Mouse (Mus musculus) myocyte (in vitro differentiated cells): ENCODE measurements around the gene Ddi2.

ENCODE experiments used
- CEBPB ChIP-seq: IDR thresholded peaks from 2 replicates; pipeline ENCODE4 v1.6.1; 2011; ENCODE audit warnings: mild to moderate bottlenecking, moderate library complexity; ENCODE audit not compliant: poor library complexity, insufficient read depth, severe bottlenecking
- E2F4 ChIP-seq: IDR thresholded peaks from one replicate; pipeline ENCODE4 v1.6.1; 2011; ENCODE audit warnings: mild to moderate bottlenecking, control low read depth, moderate library complexity; ENCODE audit not compliant: insufficient read depth
- MAX ChIP-seq: IDR thresholded peaks from one replicate; pipeline ENCODE4 v1.6.1; 2011; ENCODE audit warnings: low read depth, mild to moderate bottlenecking, control low read depth
- MYOD1 ChIP-seq, 3 experiments: IDR thresholded peaks; one replicate each; pipeline ENCODE4 v1.6.1; 2011; ENCODE audit warnings: control low read depth in 2 of 3, low read depth in 2 of 3, mild to moderate bottlenecking in 2 of 3, moderate library complexity in 1 of 3; ENCODE audit not compliant: insufficient read length in 2 of 3, control insufficient read depth in 1 of 3
- MYOG ChIP-seq, 3 experiments: IDR thresholded peaks; one replicate each; pipeline ENCODE4 v1.6.1; 2011; ENCODE audit warnings: control low read depth in 2 of 3, low read depth in 2 of 3, mild to moderate bottlenecking in 2 of 3; ENCODE audit not compliant: insufficient read length in 2 of 3, control insufficient read depth in 1 of 3, insufficient read depth in 1 of 3
- POLR2A ChIP-seq: IDR thresholded peaks from one replicate; pipeline ENCODE4 v1.6.1; 2011; ENCODE audit warnings: low read depth, mild to moderate bottlenecking, control low read depth, moderate library complexity; ENCODE audit not compliant: insufficient read length
- POLR2AphosphoS2 ChIP-seq: IDR thresholded peaks from one replicate; pipeline ENCODE4 v1.6.1; 2011; ENCODE audit warnings: low read depth, control low read depth; ENCODE audit not compliant: insufficient read length
- REST ChIP-seq: IDR thresholded peaks from one replicate; pipeline ENCODE4 v1.6.1; 2011; ENCODE audit warnings: mild to moderate bottlenecking, control low read depth, moderate library complexity; ENCODE audit not compliant: insufficient read depth, insufficient read length
- TCF12 ChIP-seq: IDR thresholded peaks from one replicate; pipeline ENCODE4 v1.6.1; 2011; ENCODE audit warnings: mild to moderate bottlenecking, control low read depth; ENCODE audit not compliant: poor library complexity, insufficient read depth, severe bottlenecking
- USF1 ChIP-seq: IDR thresholded peaks from one replicate; pipeline ENCODE4 v1.6.1; 2011; ENCODE audit warnings: low read depth, mild to moderate bottlenecking, control low read depth, moderate library complexity

DNA sequence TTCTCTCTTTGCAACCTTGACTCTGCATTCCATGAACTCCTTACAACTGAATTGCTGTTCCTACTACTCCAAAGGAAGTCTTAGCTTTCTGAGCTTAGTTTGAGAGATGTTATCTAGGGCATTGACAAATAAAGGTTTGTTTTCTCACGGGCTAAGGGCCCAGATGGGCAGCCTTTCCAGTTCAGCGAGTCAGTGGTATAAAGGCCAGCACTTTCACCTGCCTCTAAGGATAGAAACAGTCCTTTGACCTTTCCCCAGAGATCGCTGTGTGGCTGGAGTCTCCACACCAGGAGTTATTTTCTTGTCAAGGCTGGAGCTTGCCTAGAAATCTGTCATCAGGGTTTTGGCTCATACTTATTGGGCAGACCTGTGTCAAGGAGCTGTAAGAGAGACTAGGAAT is 2.5 kb upstream of the Ddi2 start:
- TF ChIP-seq POLR2AphosphoS2 (no peak), TCF12 (no peak), POLR2A (no peak), E2F4 (no peak), MYOG (IDR thresholded peaks at IDR 0.05; ENCODE audit: control insufficient read depth in 1 of 3, insufficient read depth in 1 of 3, insufficient read length in 2 of 3, low read depth in 2 of 3) (no peak), MAX (no peak), CEBPB (no peak), REST (no peak), USF1 (no peak), MYOD1 (IDR thresholded peaks at IDR 0.05; ENCODE audit: control insufficient read depth in 1 of 3, insufficient read length in 2 of 3, low read depth in 2 of 3) (no peak)
